Mouse (Mus musculus) CH12.LX (cell line): ENCODE data around the gene Cenpu. TPM values are rescaled to one million over a fixed set of nuclear protein-coding genes. Genes with fewer than 3 reads are reported as not detected.

Experiments used
- DNase-seq: peaks from one replicate; pipeline ENCODE4 v3.0.0-alpha.2; 2013; ENCODE audit errors: extremely low read depth
- H3K27ac ChIP-seq: 2 replicates; pipeline ENCODE4 v1.5.1; 2012; ENCODE audit warnings: low read depth, mild to moderate bottlenecking, control low read depth, moderate library complexity; ENCODE audit not compliant: insufficient read depth
- H3K27me3 ChIP-seq: replicated peaks from 2 replicates; pipeline ENCODE3; 2012; ENCODE audit warnings: inconsistent platforms
- H3K36me3 ChIP-seq, 2 experiments: replicated peaks in 1 of 2; 2 replicates each; pipeline versions ENCODE3 to v1.6.1; 2012; ENCODE audit warnings: inconsistent platforms in 1 of 2, low read length in 1 of 2, mild to moderate bottlenecking in 1 of 2, mixed read lengths in 1 of 2, moderate library complexity in 1 of 2; ENCODE audit not compliant: control insufficient read depth in 1 of 2, insufficient read depth in 1 of 2
- H3K4me1 ChIP-seq, 2 experiments: 2 replicates each; pipeline ENCODE4 v1.6.1; 2012; ENCODE audit warnings: inconsistent platforms in 1 of 2, moderate library complexity in 1 of 2; ENCODE audit not compliant: insufficient read depth in 2 of 2, control insufficient read depth in 1 of 2
- H3K4me2 ChIP-seq: 2 replicates; pipeline ENCODE4 v1.6.1; 2012; ENCODE audit warnings: low read depth, mild to moderate bottlenecking, control low read depth; ENCODE audit not compliant: poor library complexity, insufficient read depth, severe bottlenecking
- H3K4me3 ChIP-seq, 3 experiments: fragments of 150-350 bp in 1 of 3; sonication (generic) in 1 of 3; replicated peaks in 1 of 3; 2 replicates each; pipeline versions ENCODE3 to v1.5.1; 2011 to 2012; ENCODE audit warnings: low read depth in 2 of 3, low read length in 2 of 3, mild to moderate bottlenecking in 2 of 3, moderate library complexity in 2 of 3, control low read depth in 1 of 3, improper control_type of control experiment in 1 of 3, inconsistent platforms in 1 of 3, mixed read lengths in 1 of 3; ENCODE audit not compliant: poor library complexity in 1 of 3
- H3K79me2 ChIP-seq: replicated peaks from 2 replicates; pipeline ENCODE4 v1.6.1; 2012; ENCODE audit warnings: mild to moderate bottlenecking, moderate library complexity; ENCODE audit not compliant: control insufficient read depth, poor library complexity, insufficient read depth, severe bottlenecking; ENCODE audit errors: extremely low read depth
- H3K9ac ChIP-seq: 2 replicates; pipeline ENCODE4 v1.6.1; 2012; ENCODE audit warnings: low read depth, mild to moderate bottlenecking, control low read depth, moderate library complexity; ENCODE audit not compliant: insufficient read depth
- H3K9me3 ChIP-seq: replicated peaks from 2 replicates; pipeline ENCODE3; 2012; ENCODE audit warnings: low read length, inconsistent platforms, mixed read lengths
- CTCF ChIP-seq, 2 experiments: IDR thresholded peaks in 1 of 2; conservative IDR thresholded peaks in 1 of 2; 2 replicates each; pipeline ENCODE4 v1.5.1; 2011 to 2012; ENCODE audit warnings: low read depth in 2 of 2, low read length in 2 of 2, improper control_type of control experiment in 1 of 2, inconsistent platforms in 1 of 2, mild to moderate bottlenecking in 1 of 2, moderate library complexity in 1 of 2
- ELF1 ChIP-seq: IDR thresholded peaks from 2 replicates; pipeline ENCODE4 v1.6.1; 2014; ENCODE audit warnings: low read depth, mild to moderate bottlenecking, inconsistent platforms, low read length, improper control_type of control experiment
- HCFC1 ChIP-seq: IDR thresholded peaks from 2 replicates; pipeline ENCODE4 v1.6.1; 2012; ENCODE audit warnings: low read depth, mild to moderate bottlenecking, inconsistent platforms, low read length, improper control_type of control experiment
- IRF4 ChIP-seq: IDR thresholded peaks from 2 replicates; pipeline ENCODE4 v1.6.1; 2014; ENCODE audit warnings: low read depth, mild to moderate bottlenecking, inconsistent platforms, low read length, improper control_type of control experiment
- MEF2A ChIP-seq: IDR thresholded peaks from 2 replicates; pipeline ENCODE4 v1.6.1; 2014; ENCODE audit warnings: low read depth, mild to moderate bottlenecking, inconsistent platforms, low read length, improper control_type of control experiment, borderline replicate concordance
- MYC ChIP-seq: IDR thresholded peaks from 2 replicates; pipeline ENCODE4 v1.6.1; 2011; ENCODE audit warnings: low read depth, mild to moderate bottlenecking, improper control_type of control experiment, low read length
- NELFE ChIP-seq: IDR thresholded peaks from 2 replicates; pipeline ENCODE4 v1.6.1; 2011; ENCODE audit warnings: low read depth, low read length, improper control_type of control experiment
- NRF1 ChIP-seq: IDR thresholded peaks from 2 replicates; pipeline ENCODE4 v1.6.1; 2014; ENCODE audit warnings: low read depth, mild to moderate bottlenecking, inconsistent platforms, low read length, improper control_type of control experiment, moderate library complexity
- POLR2A ChIP-seq: IDR thresholded peaks from 2 replicates; pipeline ENCODE4 v1.6.1; 2011; ENCODE audit warnings: low read depth, mild to moderate bottlenecking, improper control_type of control experiment, low read length
- SIN3A ChIP-seq: IDR thresholded peaks from 2 replicates; pipeline ENCODE4 v1.6.1; 2012; ENCODE audit warnings: low read length, improper control_type of control experiment, inconsistent platforms
- SMC3 ChIP-seq: IDR thresholded peaks from 2 replicates; pipeline ENCODE4 v1.6.1; 2011; ENCODE audit warnings: low read depth, low read length, improper control_type of control experiment
- TBP ChIP-seq: conservative IDR thresholded peaks from 2 replicates; pipeline ENCODE4 v1.6.1; 2011; ENCODE audit warnings: low read depth, low read length, improper control_type of control experiment
- TCF12 ChIP-seq: IDR thresholded peaks from 2 replicates; pipeline ENCODE4 v1.6.1; 2014; ENCODE audit warnings: low read depth, mild to moderate bottlenecking, inconsistent platforms, low read length, improper control_type of control experiment
- USF2 ChIP-seq: conservative IDR thresholded peaks from 2 replicates; pipeline ENCODE4 v1.6.1; 2011; ENCODE audit warnings: low read depth, low read length, improper control_type of control experiment
- ZC3H11A ChIP-seq: IDR thresholded peaks from 2 replicates; pipeline ENCODE4 v1.6.1; 2012; ENCODE audit warnings: low read depth, mild to moderate bottlenecking, inconsistent platforms, low read length, improper control_type of control experiment
- dilution Hi-C: fragments of 300-500 bp; cut with MboI; formaldehyde crosslinking; loops from 2 replicates; pipeline ENCODE4 v1.14.3; 2020; ENCODE audit warnings: low sequenced_read_pairs; ENCODE audit not compliant: extremely low pct_unique_long_range_greater_than_20kb, extremely low pct_ligation_motif_present
- in situ Hi-C: fragments of 300-500 bp; cut with MboI; formaldehyde crosslinking; loops from 3 replicates; pipeline ENCODE4 v1.14.3; 2019; ENCODE audit warnings: low sequenced_read_pairs, low pct_ligation_motif_present, low pct_unique_long_range_greater_than_20kb, mixed read lengths
- polyA plus RNA-seq: library from polyadenylated mRNA; unstranded; fragments of >175 nt; gene quantifications from 2 replicates; pipeline ENCODE4 v1.2.1, GENCODE M21; 2012; ENCODE audit warnings: low read depth; ENCODE audit not compliant: insufficient read length
- total RNA-seq, 2 experiments: library from RNA; depleted of rRNA; stranded (reverse); fragments of 300-350 nt in 1 of 2; fragments of >200 nt in 1 of 2; gene quantifications; 2 replicates each; pipeline ENCODE4 v1.2.3; 2012 to 2014

Gene Cenpu
- total and polyA plus RNA-seq, 3 experiments: 7.8 to 27.7 (median 26.8) TPM

DNA sequence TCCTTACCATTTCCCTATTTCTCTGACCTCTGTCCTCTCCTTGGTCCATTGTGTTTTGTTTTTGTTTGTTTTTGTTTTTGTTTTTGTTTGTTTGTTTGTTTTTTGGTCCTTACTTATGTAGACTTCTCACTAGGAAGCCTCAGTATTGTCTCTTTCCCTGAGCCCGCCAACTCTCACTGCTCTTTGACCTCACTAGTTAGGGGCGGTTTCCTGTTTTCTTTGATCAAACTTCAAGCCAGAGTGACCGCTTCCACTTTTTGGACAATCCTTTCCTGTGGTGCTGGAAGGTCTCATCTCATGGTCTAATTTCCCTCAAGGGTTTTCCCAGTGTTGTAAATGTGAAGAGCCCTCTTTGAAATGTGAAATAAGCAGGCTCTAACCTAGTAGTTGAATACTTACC, 47.6 kb upstream of the Cenpu start:
- Histone ChIP-seq H3K79me2 (no peaks in the 10 kb centered on the region), H3K27ac (no peak overlapping the region), H3K9ac (no peak overlapping the region), H3K9me3 (no peaks in the 10 kb centered on the region), H3K27me3 (no peaks in the 10 kb centered on the region), H3K4me1 (peaks cover 3 to 19% of the 10 kb centered on the region in 2 experiments; a peak in 3 of 4 replicates), H3K4me2 (no peak overlapping the region), H3K4me3 (no peak overlapping the region), H3K36me3 (peaks cover 0 to 56% of the 10 kb centered on the region in 2 experiments)
- no peak for DNase-seq
- in situ Hi-C loops: no loop called here
- no peak for TF ChIP-seq TBP
- TF ChIP-seq NRF1: no peak
- TF ChIP-seq SMC3: no peak
- no peak for TF ChIP-seq NELFE
- dilution Hi-C loops: no loop called here

DNA sequence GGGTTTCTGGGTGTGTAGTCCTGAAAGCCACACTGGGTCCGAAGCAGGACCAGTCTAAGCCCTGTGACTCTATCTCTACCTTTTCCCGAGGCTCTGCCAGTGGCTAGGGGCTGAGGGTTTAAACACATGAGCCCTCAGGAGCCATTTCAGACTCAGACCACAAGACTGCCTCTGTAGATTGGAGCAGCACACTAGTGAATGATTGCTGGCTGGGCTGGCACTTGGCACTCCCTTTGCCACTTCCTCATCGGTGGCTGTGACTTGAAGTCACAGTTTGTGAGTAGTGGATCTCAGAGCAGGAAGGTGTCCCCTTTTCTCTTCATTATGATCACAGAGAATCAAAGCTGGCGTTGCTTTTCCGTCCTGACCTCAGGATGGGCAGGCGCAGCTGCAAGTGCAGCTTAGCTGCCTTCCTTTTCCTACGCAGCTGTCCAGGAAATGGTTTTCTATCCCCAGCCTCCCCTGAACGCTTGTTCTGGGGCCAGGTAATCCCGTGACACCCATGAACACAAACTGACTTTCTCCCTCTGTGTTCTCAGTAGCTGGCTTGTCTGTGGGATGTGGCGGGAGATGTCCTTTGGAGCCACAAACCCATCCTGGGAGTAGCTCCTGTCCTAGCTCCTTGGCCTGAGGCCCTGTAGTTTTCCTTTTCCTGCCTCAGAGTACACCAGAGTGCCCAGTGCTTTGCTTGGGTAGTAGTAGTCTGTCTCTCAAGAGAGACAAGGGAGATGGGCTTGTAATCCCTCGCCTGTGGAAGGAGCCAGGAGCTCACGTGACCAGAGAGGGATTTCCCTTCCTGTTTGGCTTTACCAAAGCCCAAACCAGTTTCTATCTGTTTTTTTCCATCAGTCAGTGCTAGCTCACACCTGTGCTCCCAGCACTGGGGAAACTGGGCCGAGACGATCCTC, 43.1 kb upstream of the Cenpu start:
- Histone ChIP-seq H3K4me2 (no peak overlapping the region), H3K4me3 (no peak overlapping the region), H3K36me3 (peaks cover 3 to 43% of the 10 kb centered on the region in 2 experiments), H3K4me1 (peaks cover 12 to 50% of the 10 kb centered on the region in 2 experiments), H3K9me3 (no peaks in the 10 kb centered on the region), H3K27me3 (no peaks in the 10 kb centered on the region), H3K79me2 (no peaks in the 10 kb centered on the region; the same call in 1 of the 2 replicates), H3K27ac (no peak overlapping the region), H3K9ac (no peak overlapping the region)
- in situ Hi-C loops: no loop called here
- TF ChIP-seq HCFC1 (no peak), ZC3H11A (no peak), CTCF (conservative IDR thresholded peaks at IDR 0.05 in 1 of 2, IDR thresholded peaks at IDR 0.05 in 1 of 2; ENCODE audit: low read depth in 2 of 2, low read length in 2 of 2) (no peak), SIN3A (no peak), USF2 (peak; percentile 43), MYC (no peak), IRF4 (no peak), TCF12 (0 out of 2 replicates have a peak, but pooled peaks have one; percentile 23), POLR2A (no peak), ELF1 (no peak), MEF2A (no peak)
- dilution Hi-C loops: no loop called here
- no peak for DNase-seq
